Mouse (Mus musculus) cerebellum, adult 2 months (tissue): Measurements from ENCODE around the gene Pigf. TPM values are rescaled to one million over a fixed set of nuclear protein-coding genes. Genes with fewer than 3 reads are reported as not detected.
"Not testable (repeated sequence)": the region's sequence is repeated elsewhere in the genome, so short reads cannot be mapped to it uniquely, and the experiment has no call there.

Experiments
- DNase-seq, 2 experiments: peaks; one replicate each; pipeline ENCODE4 v3.0.0; 2021
- H3K27ac ChIP-seq: fragments of 200-500 bp; 2 replicates; pipeline ENCODE4 v1.5.1; 2012; ENCODE audit warnings: low read length, control low read depth, inconsistent platforms; ENCODE audit not compliant: insufficient read depth
- H3K27me3 ChIP-seq: fragments of 200-500 bp; 2 replicates; pipeline ENCODE4 v1.6.1; 2012; ENCODE audit warnings: inconsistent platforms, mild to moderate bottlenecking, low read length, moderate library complexity; ENCODE audit not compliant: control insufficient read depth, insufficient read depth
- H3K4me1 ChIP-seq: fragments of 200-500 bp; 2 replicates; pipeline ENCODE4 v1.6.1; 2011; ENCODE audit warnings: low read length; ENCODE audit not compliant: control insufficient read depth, insufficient read depth
- H3K4me3 ChIP-seq: fragments of 200-500 bp; replicated peaks from 2 replicates; pipeline ENCODE3; 2011; ENCODE audit warnings: mild to moderate bottlenecking, low read depth, low read length, control low read depth; ENCODE audit not compliant: insufficient read depth
- CTCF ChIP-seq: fragments of 200-500 bp; IDR thresholded peaks from 2 replicates; pipeline ENCODE4 v1.5.1; 2011; ENCODE audit warnings: low read depth, mild to moderate bottlenecking, control low read depth, low read length, moderate library complexity, borderline replicate concordance; ENCODE audit not compliant: insufficient read depth
- POLR2A ChIP-seq: fragments of 200-500 bp; IDR thresholded peaks from 2 replicates; pipeline ENCODE4 v1.6.1; 2011; ENCODE audit warnings: low read length, control low read depth, borderline replicate concordance; ENCODE audit not compliant: insufficient read depth
- WGBS: fragments of 180-500 bp; shearing (Covaris S2); methylation state at CpG from one replicate; pipeline ENCODE4 v1.1.7; 2018; 5-methylcytosine and 5-hydroxymethylcytosine counted together
- polyA plus RNA-seq: library from polyadenylated mRNA; depleted of rRNA; stranded (reverse); fragments of >200 nt; gene quantifications from 2 replicates; pipeline ENCODE4 v1.2.3, GENCODE M21; 2012; rRNA removed

Gene Pigf
- 18.2 and 19.6 TPM in 2 replicates for polyA plus RNA-seq

DNA sequence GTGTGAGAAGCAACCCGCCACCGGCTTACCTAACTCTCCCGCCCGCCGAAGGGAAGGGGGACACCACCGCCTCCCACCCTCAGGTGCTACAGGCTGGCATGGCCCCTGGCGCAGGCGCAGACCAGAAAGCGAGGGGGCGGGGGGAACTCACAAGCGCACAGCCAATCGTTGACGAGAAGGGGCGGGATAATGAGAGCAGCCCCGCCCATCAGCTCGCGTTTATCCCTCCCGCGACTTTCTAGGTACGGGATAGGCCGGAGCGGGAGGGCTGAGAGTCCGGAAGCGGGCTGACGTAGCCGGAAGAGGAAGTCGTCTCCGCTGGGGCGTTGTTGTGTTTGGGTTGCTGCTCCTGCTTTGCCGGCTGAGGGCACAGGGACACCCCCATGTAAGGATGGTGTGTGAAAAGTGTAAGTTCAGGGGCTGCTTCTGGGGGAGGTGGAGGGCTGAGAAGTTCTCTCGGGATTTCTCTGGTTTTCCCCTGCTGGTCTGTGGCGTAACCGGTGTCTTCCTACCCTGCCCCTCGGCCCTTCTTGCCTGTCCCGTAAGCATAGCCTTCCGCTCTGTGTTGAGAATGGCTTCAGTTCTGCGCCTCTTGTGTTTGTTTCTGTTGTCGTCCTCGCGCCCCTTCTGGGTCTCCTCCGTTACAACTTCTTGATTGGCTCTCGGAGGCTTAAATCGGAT, at the start of gene Pigf, which contains the start of gene Cript:
Pigf (minus strand) TSS at position 138 of the 681 bp plus-strand sequence.
Cript (plus strand) TSS at position 282 of the 681 bp plus-strand sequence.
- TF ChIP-seq POLR2A (peak; percentile 97), CTCF (no peak)
- 1% methylated on average over 43 of the region's 43 CpGs for WGBS
- peak within 1 kb of the TSS; percentile 84 for H3K4me3 ChIP-seq
- peak within 1 kb of the TSS; percentile 23; the same call in 1 of the 2 replicates for H3K27ac ChIP-seq
- peaks cover 4% of the 10 kb centered on the region; the same call in 1 of the 2 replicates for H3K4me1 ChIP-seq
- no peaks in the 10 kb centered on the region for H3K27me3 ChIP-seq
- peak; percentile 98 for DNase-seq

DNA sequence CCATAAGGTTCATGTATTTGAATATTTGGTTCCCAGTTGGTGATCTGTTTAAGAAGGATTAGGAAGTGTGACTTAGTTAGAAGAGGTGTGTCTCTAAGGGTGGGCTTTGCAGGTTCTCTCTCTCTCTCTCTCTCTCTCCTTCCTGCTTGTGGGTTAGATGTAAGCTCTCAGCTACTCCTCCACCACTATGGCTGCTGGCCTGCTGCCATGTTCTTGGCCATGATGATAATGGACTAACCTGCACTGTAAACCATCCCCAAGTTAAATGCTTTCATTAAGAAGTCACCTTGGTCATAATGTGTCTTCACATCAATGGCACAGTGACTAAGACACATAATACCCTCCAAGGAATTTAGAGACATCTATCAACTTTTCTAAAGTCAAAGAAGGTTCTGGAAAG, 48.3 kb upstream of the Pigf start:
- Histone ChIP-seq H3K27me3 (no peaks in the 10 kb centered on the region), H3K4me1 (no peaks in the 10 kb centered on the region), H3K4me3 (no peak overlapping the region), H3K27ac (no peak overlapping the region)
- no peak for DNase-seq
- TF ChIP-seq POLR2A = no peak
- TF ChIP-seq CTCF = no peak

DNA sequence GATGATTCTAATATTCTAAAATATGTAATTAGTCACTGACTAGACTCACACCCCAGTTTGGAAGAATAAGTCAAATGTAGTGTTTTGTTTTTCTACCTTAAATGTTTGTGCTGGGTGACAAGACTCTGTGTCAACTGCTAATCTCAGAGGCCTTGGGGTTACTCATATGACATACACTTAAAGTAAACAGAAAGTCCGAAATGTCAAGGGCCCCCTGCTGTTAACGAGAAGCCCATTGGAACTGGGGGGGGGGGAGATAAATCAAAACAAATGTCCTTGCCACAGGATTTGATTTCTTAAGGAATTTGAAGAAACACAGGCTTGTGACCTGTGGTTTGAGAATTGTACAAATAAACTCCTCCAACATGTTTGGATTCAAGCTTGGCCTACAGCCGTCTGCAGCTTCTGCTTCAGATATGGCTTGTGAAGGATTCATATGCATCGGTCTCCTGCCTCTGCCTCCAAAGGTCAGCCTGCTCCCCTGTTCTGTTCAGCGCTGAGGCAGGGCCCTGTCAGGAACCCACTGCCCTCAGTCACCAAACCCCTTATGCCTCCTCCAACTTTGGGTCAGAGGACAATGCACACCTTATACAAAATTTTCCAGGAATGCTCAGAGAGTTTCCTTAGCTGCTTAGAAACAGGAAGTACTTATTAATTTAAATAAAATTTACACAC, 47.7 kb upstream of the Pigf start:
- no peak for DNase-seq
- H3K4me3 ChIP-seq = no peak overlapping the region
- H3K4me1 ChIP-seq = no peaks in the 10 kb centered on the region
- H3K27ac ChIP-seq = no peak overlapping the region
- WGBS = 85% methylated on average over 5 of the region's 5 CpGs
- no peak for TF ChIP-seq POLR2A
- no peak for TF ChIP-seq CTCF
- H3K27me3 ChIP-seq = no peaks in the 10 kb centered on the region

DNA sequence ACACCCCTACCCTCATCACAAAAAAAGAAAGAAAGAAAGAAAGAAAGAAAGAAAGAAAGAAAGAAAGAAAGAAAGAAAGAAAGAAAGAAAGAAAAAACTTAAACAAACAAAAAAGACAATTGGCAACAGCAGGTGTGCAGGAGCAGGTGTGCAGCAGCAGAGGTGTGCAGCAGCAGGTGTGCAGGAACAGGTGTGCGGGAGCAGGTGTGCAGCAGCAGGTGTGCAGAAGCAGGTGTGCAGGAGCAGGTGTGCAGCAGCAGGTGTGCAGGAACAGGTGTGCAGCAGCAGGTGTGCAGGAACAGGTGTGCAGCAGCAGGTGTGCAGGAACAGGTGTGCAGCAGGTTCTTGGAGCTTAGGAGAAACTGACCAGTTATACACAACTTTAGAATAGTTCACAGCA, 47.0 kb upstream of the Pigf start:
- not testable (repeated sequence) for H3K4me3 ChIP-seq, H3K4me1 ChIP-seq, H3K27me3 ChIP-seq, H3K27ac ChIP-seq, DNase-seq
- WGBS = 85% methylated on average over 1 of the region's 1 CpGs

DNA sequence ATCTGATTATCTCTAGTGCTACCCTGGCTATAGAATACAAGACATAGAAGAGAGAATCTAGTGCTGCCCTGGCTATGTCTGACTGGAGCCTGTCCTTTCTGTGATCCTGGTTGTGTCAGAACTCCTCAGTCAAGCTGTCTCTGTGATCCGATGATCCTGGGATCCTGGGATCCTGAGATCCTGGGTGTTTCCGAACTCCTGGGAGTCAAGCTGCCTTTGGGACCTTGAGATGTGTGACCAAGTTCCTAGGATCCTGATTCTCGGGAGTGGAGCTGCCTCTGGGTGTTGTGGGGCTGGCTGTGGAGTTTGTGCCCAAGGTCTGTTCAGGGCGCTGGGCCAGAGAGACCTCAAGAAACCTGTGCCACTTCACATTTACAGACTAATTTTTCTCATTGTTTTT, 43.8 kb upstream of the Pigf start:
- no peaks in the 10 kb centered on the region for H3K4me1 ChIP-seq
- no peak overlapping the region for H3K4me3 ChIP-seq
- H3K27me3 ChIP-seq = no peaks in the 10 kb centered on the region
- no peak overlapping the region for H3K27ac ChIP-seq
- TF ChIP-seq POLR2A = no peak
- no peak for TF ChIP-seq CTCF
- no peak for DNase-seq
- WGBS = 86% methylated on average over 4 of the region's 4 CpGs

DNA sequence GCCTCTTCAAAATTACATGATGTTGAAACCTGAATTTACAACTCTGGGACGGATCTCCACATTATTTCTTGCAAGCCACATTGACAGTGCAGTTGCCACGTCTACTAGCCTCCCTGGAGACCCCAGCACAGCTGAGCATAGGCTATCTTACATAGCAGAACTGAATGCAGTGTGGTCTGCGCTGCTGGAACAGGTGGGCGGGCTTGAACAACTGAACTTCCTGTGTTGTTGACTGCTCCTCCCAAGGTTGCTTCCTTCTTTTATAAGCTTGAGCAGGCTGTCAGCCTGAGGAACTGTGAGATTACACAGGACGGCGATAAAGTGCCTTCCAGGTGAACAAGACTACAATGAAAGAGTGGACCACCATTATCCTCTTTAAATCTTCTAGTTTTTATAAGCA, 38.8 kb upstream of the Pigf start:
- H3K4me3 ChIP-seq = no peak overlapping the region
- H3K4me1 ChIP-seq = no peaks in the 10 kb centered on the region
- TF ChIP-seq POLR2A (no peak), CTCF (no peak)

DNA sequence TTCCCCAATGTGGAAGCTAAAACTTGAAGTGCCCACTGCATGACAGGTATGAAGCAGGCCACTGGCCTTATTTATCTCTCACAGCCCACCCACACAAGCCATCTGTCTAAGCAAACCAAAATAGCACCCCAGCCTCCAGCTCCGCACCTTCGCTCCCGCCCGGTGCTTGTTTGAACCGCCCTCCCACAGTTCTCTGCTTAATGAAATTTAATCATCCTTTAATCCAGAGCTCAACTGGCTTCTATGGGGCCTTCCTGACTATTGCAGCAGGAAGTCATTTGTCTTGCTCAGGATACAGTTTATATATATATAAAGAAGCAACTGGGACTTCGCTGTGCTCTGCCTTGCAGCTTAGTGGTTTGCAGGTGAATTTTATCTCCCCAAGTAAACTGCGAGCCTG, 38.3 kb upstream of the Pigf start:
- 80% methylated on average over 7 of the region's 7 CpGs for WGBS
- no peaks in the 10 kb centered on the region for H3K4me1 ChIP-seq
- no peak overlapping the region for H3K4me3 ChIP-seq
- no peak overlapping the region for H3K27ac ChIP-seq
- no peaks in the 10 kb centered on the region for H3K27me3 ChIP-seq
- TF ChIP-seq POLR2A = no peak
- TF ChIP-seq CTCF = no peak
- peak in 1 of 2 experiments; percentile 33 for DNase-seq

More for the DNA sequence above, 38.8 kb upstream of the Pigf start:
- H3K27me3 ChIP-seq = no peaks in the 10 kb centered on the region
- 85% methylated on average over 6 of the region's 6 CpGs for WGBS
- DNase-seq = no peak
- H3K27ac ChIP-seq = no peak overlapping the region

DNA sequence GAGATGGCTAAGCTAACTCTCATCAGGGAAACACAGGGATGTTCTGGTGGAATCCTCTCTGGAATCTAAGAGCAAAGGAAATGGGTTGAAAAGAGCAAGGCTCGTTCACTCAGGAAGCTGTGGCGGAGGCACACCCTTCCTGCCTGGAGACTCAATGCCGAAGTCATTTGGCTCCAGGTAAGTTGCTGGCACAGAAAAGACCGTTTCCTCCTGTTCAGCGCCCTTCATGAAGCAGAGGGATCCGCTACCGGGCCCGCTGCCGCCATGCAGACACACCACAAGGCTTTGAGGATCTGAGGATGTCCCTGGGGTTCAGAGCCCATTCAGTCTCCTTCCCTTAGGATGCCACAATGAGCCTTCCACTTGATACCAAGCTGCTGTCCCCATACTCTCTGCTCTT, 37.4 kb upstream of the Pigf start:
- no peaks in the 10 kb centered on the region for H3K4me1 ChIP-seq
- WGBS = 86% methylated on average over 9 of the region's 9 CpGs
- H3K27ac ChIP-seq = no peak overlapping the region
- DNase-seq = peak; percentile 34 to 49
- no peaks in the 10 kb centered on the region for H3K27me3 ChIP-seq
- TF ChIP-seq CTCF (no peak), POLR2A (no peak)
- H3K4me3 ChIP-seq = no peak overlapping the region
